Mouse (Mus musculus): ENCODE measurements at regions not wholly inside any gene's neighbourhood (a gene's known extent, or its start where the extent isn't known, plus 50 kb on each side); places are given as distances from the start of the nearest gene placed in this dataset.

GRCm38 (mm10) chr4:105929658-105930057 lies 140.0 kb downstream of the Gm12728 start:
- Histone ChIP-seq H3K4me2 (ENCODE audit: low read length) (no peak overlapping the region), H3K4me3 (ENCODE audit: low read depth, low read length) (no peak overlapping the region), H3K27ac (ENCODE audit: low read depth, low read length) (no peak overlapping the region), H3K27me3 (replicated peaks; ENCODE audit: control insufficient read depth, insufficient read depth, low read length) (no peaks in the 10 kb centered on the region), H3K4me1 (ENCODE audit: control insufficient read depth, insufficient read depth, low read length) (no peaks in the 10 kb centered on the region), H3K9ac (ENCODE audit: low read length) (no peak overlapping the region), H3K9me3 (replicated peaks; ENCODE audit: control insufficient read depth, low read length) (no peaks in the 10 kb centered on the region), H3K36me3 (ENCODE audit: control insufficient read depth, insufficient read depth, low read length) (no peaks in the 10 kb centered on the region)
- ATAC-seq, result no peak
- no peak for DNase-seq (ENCODE audit: low spot score)
- WGBS, result 92% methylated on average over 10 of the region's 10 CpGs

- 50% methylated on average over 4 of the region's 4 CpGs for WGBS
- Histone ChIP-seq H3K36me3 (ENCODE audit: control insufficient read depth, insufficient read depth, low read length) (no peaks in the 10 kb centered on the region), H3K4me2 (ENCODE audit: low read length) (no peak overlapping the region), H3K27me3 (replicated peaks; ENCODE audit: control insufficient read depth, insufficient read depth, low read length) (no peaks in the 10 kb centered on the region), H3K9me3 (replicated peaks; ENCODE audit: control insufficient read depth, low read length) (no peaks in the 10 kb centered on the region), H3K9ac (ENCODE audit: low read length) (no peak overlapping the region), H3K4me3 (ENCODE audit: low read depth, low read length) (no peak overlapping the region), H3K27ac (ENCODE audit: low read depth, low read length) (no peak overlapping the region), H3K4me1 (ENCODE audit: control insufficient read depth, insufficient read depth, low read length) (no peaks in the 10 kb centered on the region)
- DNase-seq (ENCODE audit: low spot score) (no peak), ATAC-seq (no peak)
Observed at GRCm38 (mm10) chr4:105934971-105935370, 145.3 kb downstream of the Gm12728 start.

GRCm38 (mm10) chr4:105936755-105937514 lies 147.3 kb downstream of the Gm12728 start:
- no peak overlapping the region for H3K4me3 ChIP-seq (ENCODE audit: low read depth, low read length)
- no peaks in the 10 kb centered on the region for H3K4me1 ChIP-seq (ENCODE audit: control insufficient read depth, insufficient read depth, low read length)
- H3K27me3 ChIP-seq (replicated peaks; ENCODE audit: control insufficient read depth, insufficient read depth, low read length), result no peaks in the 10 kb centered on the region
- H3K36me3 ChIP-seq (ENCODE audit: control insufficient read depth, insufficient read depth, low read length), result no peaks in the 10 kb centered on the region
- ATAC-seq, result no peak
- H3K4me2 ChIP-seq (ENCODE audit: low read length), result no peak overlapping the region
- no peak overlapping the region for H3K27ac ChIP-seq (ENCODE audit: low read depth, low read length)
- no peak for DNase-seq (ENCODE audit: low spot score)
- H3K9me3 ChIP-seq (replicated peaks; ENCODE audit: control insufficient read depth, low read length), result no peaks in the 10 kb centered on the region
- H3K9ac ChIP-seq (ENCODE audit: low read length), result no peak overlapping the region
- 91% methylated on average over 7 of the region's 7 CpGs for WGBS

- no peaks in the 10 kb centered on the region for H3K9me3 ChIP-seq (replicated peaks; ENCODE audit: control insufficient read depth, low read length)
- no peak overlapping the region for H3K27ac ChIP-seq (ENCODE audit: low read depth, low read length)
- ATAC-seq, result no peak
- H3K27me3 ChIP-seq (replicated peaks; ENCODE audit: control insufficient read depth, insufficient read depth, low read length), result no peaks in the 10 kb centered on the region
- H3K4me3 ChIP-seq (ENCODE audit: low read depth, low read length), result no peak overlapping the region
- H3K4me2 ChIP-seq (ENCODE audit: low read length), result no peak overlapping the region
- no peak for DNase-seq (ENCODE audit: low spot score)
- WGBS, result 89% methylated on average over 6 of the region's 6 CpGs
- H3K4me1 ChIP-seq (ENCODE audit: control insufficient read depth, insufficient read depth, low read length), result no peaks in the 10 kb centered on the region
- no peaks in the 10 kb centered on the region for H3K36me3 ChIP-seq (ENCODE audit: control insufficient read depth, insufficient read depth, low read length)
- no peak overlapping the region for H3K9ac ChIP-seq (ENCODE audit: low read length)
Observed at GRCm38 (mm10) chr4:105937587-105937986, 147.9 kb downstream of the Gm12728 start.

- H3K4me1 ChIP-seq (ENCODE audit: control insufficient read depth, insufficient read depth, low read length), result no peaks in the 10 kb centered on the region; the same call in 1 of the 2 replicates
- no peak overlapping the region for H3K9ac ChIP-seq (ENCODE audit: low read length)
- no peak overlapping the region for H3K4me2 ChIP-seq (ENCODE audit: low read length)
- H3K9me3 ChIP-seq (replicated peaks; ENCODE audit: control insufficient read depth, low read length), result no peaks in the 10 kb centered on the region
- H3K27me3 ChIP-seq (replicated peaks; ENCODE audit: control insufficient read depth, insufficient read depth, low read length), result no peaks in the 10 kb centered on the region
- 83% methylated on average over 11 of the region's 11 CpGs for WGBS
- H3K36me3 ChIP-seq (ENCODE audit: control insufficient read depth, insufficient read depth, low read length), result no peaks in the 10 kb centered on the region
- H3K27ac ChIP-seq (ENCODE audit: low read depth, low read length), result no peak overlapping the region
- DNase-seq (ENCODE audit: low spot score) (no peak), ATAC-seq (no peak)
- no peak overlapping the region for H3K4me3 ChIP-seq (ENCODE audit: low read depth, low read length)
Observed at GRCm38 (mm10) chr4:105938886-105939285, 149.2 kb downstream of the Gm12728 start.

GRCm38 (mm10) chr4:105939636-105940199 lies 150.0 kb downstream of the Gm12728 start:
- Histone ChIP-seq H3K36me3 (ENCODE audit: control insufficient read depth, insufficient read depth, low read length) (no peaks in the 10 kb centered on the region), H3K9me3 (replicated peaks; ENCODE audit: control insufficient read depth, low read length) (no peaks in the 10 kb centered on the region), H3K27ac (ENCODE audit: low read depth, low read length) (no peak overlapping the region), H3K9ac (ENCODE audit: low read length) (no peak overlapping the region), H3K27me3 (replicated peaks; ENCODE audit: control insufficient read depth, insufficient read depth, low read length) (no peaks in the 10 kb centered on the region), H3K4me1 (ENCODE audit: control insufficient read depth, insufficient read depth, low read length) (no peaks in the 10 kb centered on the region; the same call in 1 of the 2 replicates), H3K4me3 (ENCODE audit: low read depth, low read length) (no peak overlapping the region), H3K4me2 (ENCODE audit: low read length) (no peak overlapping the region)
- WGBS, result 86% methylated on average over 11 of the region's 11 CpGs
- no peak for ATAC-seq
- no peak for DNase-seq (ENCODE audit: low spot score)

- WGBS, result 89% methylated on average over 7 of the region's 7 CpGs
- no peak for DNase-seq (ENCODE audit: low spot score)
- no peak for ATAC-seq
- Histone ChIP-seq H3K27me3 (replicated peaks; ENCODE audit: control insufficient read depth, insufficient read depth, low read length) (no peaks in the 10 kb centered on the region), H3K4me1 (ENCODE audit: control insufficient read depth, insufficient read depth, low read length) (no peaks in the 10 kb centered on the region; the same call in 1 of the 2 replicates), H3K4me3 (ENCODE audit: low read depth, low read length) (no peak overlapping the region), H3K9me3 (replicated peaks; ENCODE audit: control insufficient read depth, low read length) (no peaks in the 10 kb centered on the region), H3K27ac (ENCODE audit: low read depth, low read length) (no peak overlapping the region), H3K9ac (ENCODE audit: low read length) (no peak overlapping the region), H3K36me3 (ENCODE audit: control insufficient read depth, insufficient read depth, low read length) (no peaks in the 10 kb centered on the region), H3K4me2 (ENCODE audit: low read length) (no peak overlapping the region)
Observed at GRCm38 (mm10) chr4:105940891-105941290, 151.2 kb downstream of the Gm12728 start.

GRCm38 (mm10) chr4:105941785-105942184 lies 152.1 kb downstream of the Gm12728 start:
- H3K9me3 ChIP-seq (replicated peaks; ENCODE audit: control insufficient read depth, low read length), result no peaks in the 10 kb centered on the region
- no peaks in the 10 kb centered on the region for H3K36me3 ChIP-seq (ENCODE audit: control insufficient read depth, insufficient read depth, low read length)
- H3K4me1 ChIP-seq (ENCODE audit: control insufficient read depth, insufficient read depth, low read length), result no peaks in the 10 kb centered on the region; the same call in 1 of the 2 replicates
- no peak overlapping the region for H3K4me3 ChIP-seq (ENCODE audit: low read depth, low read length)
- H3K4me2 ChIP-seq (ENCODE audit: low read length), result no peak overlapping the region
- H3K27me3 ChIP-seq (replicated peaks; ENCODE audit: control insufficient read depth, insufficient read depth, low read length), result no peaks in the 10 kb centered on the region
- DNase-seq (ENCODE audit: low spot score), result peak; percentile 80
- no peak overlapping the region for H3K9ac ChIP-seq (ENCODE audit: low read length)
- 47% methylated on average over 7 of the region's 7 CpGs for WGBS
- no peak overlapping the region for H3K27ac ChIP-seq (ENCODE audit: low read depth, low read length)
- no peak for ATAC-seq

- H3K27ac ChIP-seq (ENCODE audit: low read depth, low read length), result no peak overlapping the region
- H3K4me1 ChIP-seq (ENCODE audit: control insufficient read depth, insufficient read depth, low read length), result no peaks in the 10 kb centered on the region; the same call in 1 of the 2 replicates
- H3K4me2 ChIP-seq (ENCODE audit: low read length), result no peak overlapping the region
- no peak for DNase-seq (ENCODE audit: low spot score)
- H3K9me3 ChIP-seq (replicated peaks; ENCODE audit: control insufficient read depth, low read length), result no peaks in the 10 kb centered on the region
- WGBS, result 79% methylated on average over 5 of the region's 5 CpGs
- no peaks in the 10 kb centered on the region for H3K27me3 ChIP-seq (replicated peaks; ENCODE audit: control insufficient read depth, insufficient read depth, low read length)
- no peak for ATAC-seq
- H3K9ac ChIP-seq (ENCODE audit: low read length), result no peak overlapping the region
- H3K36me3 ChIP-seq (ENCODE audit: control insufficient read depth, insufficient read depth, low read length), result no peaks in the 10 kb centered on the region
- H3K4me3 ChIP-seq (ENCODE audit: low read depth, low read length), result no peak overlapping the region
Observed at GRCm38 (mm10) chr4:105944962-105945361, 155.3 kb downstream of the Gm12728 start.

All from forebrain, embryonic 14.5 days (tissue).